Mouse (Mus musculus) gastrocnemius, postnatal 25 days (tissue): ENCODE data around the gene Olfr371. TPM values are rescaled to one million over a fixed set of nuclear protein-coding genes. Genes with fewer than 3 reads are reported as not detected.

ENCODE experiments used
- DNase-seq: peaks from one replicate; pipeline ENCODE4 v3.0.0; 2022
- long read RNA-seq, 2 experiments: library from polyadenylated mRNA; stranded (forward); transcript quantifications; one replicate each; pipeline ENCODE4 v2.0.0; 2021
- total RNA-seq, 2 experiments: library from RNA; stranded (reverse); gene quantifications; 1 replicate in 1 of 2; 2 replicates in 1 of 2; pipeline ENCODE4 v1.2.3; 2021

The Olfr371 gene
- total RNA-seq: not detected
- long read RNA-seq, experiment 1: 0 reads
- long read RNA-seq, experiment 2: 0 reads

GRCm38 (mm10) chr8:85225688-85226087, at the start of gene Olfr371:
Olfr371 (plus strand) TSS chr8:85225988.
- DNase-seq: no peak

- no peak for DNase-seq
These were observed 33.4 kb upstream of the Olfr371 start for GRCm38 (mm10) chr8:85192346-85192745.

- no peak for DNase-seq
These were observed 5.6 kb upstream of the Olfr371 start for GRCm38 (mm10) chr8:85220220-85220619.

GRCm38 (mm10) chr8:85220992-85221391, 4.8 kb upstream of the Olfr371 start:
- DNase-seq: no peak

- DNase-seq: no peak
These were observed 1.5 kb downstream of the Olfr371 start for GRCm38 (mm10) chr8:85227297-85227696.

Other genes starting within 250 kb of the Olfr371 start
- 1 to 10 TPM; 5.1 to 6.9 TPM for gene Junb, start 247.3 kb upstream of the Olfr371 start, total RNA-seq
- 1 to 10 TPM; 1.1 to 1.3 TPM for gene Hook2, start 235.4 kb upstream of the Olfr371 start, total RNA-seq
- not detected for gene Best2, start 211.5 kb upstream of the Olfr371 start, total RNA-seq
- 10 to 100 TPM; 45.6 to 48.2 TPM for gene Asna1, start 200.7 kb upstream of the Olfr371 start, total RNA-seq
- 10 to 100 TPM; 66.5 to 69.4 TPM for gene Trir, start 199.2 kb upstream of the Olfr371 start, total RNA-seq
- 10 to 100 TPM; 23.5 to 27.9 TPM for gene Tnpo2, start 189.1 kb upstream of the Olfr371 start, total RNA-seq
- gene Fbxw9, start 165.9 kb upstream of the Olfr371 start, total RNA-seq: 1 to 10 TPM; 1.8 to 2.2 TPM
- gene Gm5741, start 158.0 kb upstream of the Olfr371 start, total RNA-seq: not detected
- 10 to 100 TPM; 18.6 to 20.3 TPM for gene Dhps, start 154.2 kb upstream of the Olfr371 start, total RNA-seq
- gene Wdr83os, start 145.2 kb upstream of the Olfr371 start, total RNA-seq: 10 to 100 TPM; 39.8 to 43.1 TPM
- 10 to 100 TPM; 14.9 to 21.8 TPM for gene Wdr83, start 144.7 kb upstream of the Olfr371 start, total RNA-seq
- 10 to 100 TPM in 1 of 2 experiments, 1 to 10 TPM in 1; 7.3 to 12.6 TPM for gene Man2b1, start 142.7 kb upstream of the Olfr371 start, total RNA-seq
- gene Zfp791, start 102.9 kb upstream of the Olfr371 start, total RNA-seq: 1 to 10 TPM in 1 of 2 experiments, under 1 TPM in 1; 1.00 to 1.4 TPM
- gene Cks1brt, start 74.1 kb upstream of the Olfr371 start, total RNA-seq: not detected
- gene Orc6, start 73.6 kb downstream of the Olfr371 start, total RNA-seq: 1 to 10 TPM; 4.7 to 4.9 TPM
- 10 to 100 TPM; 47.0 to 48.0 TPM for gene Vps35, start 73.8 kb downstream of the Olfr371 start, total RNA-seq
- 1 to 10 TPM in 1 of 2 experiments, under 1 TPM in 1; 0.13 to 1.1 TPM for gene Mylk3, start 160.4 kb downstream of the Olfr371 start, total RNA-seq
- 10 to 100 TPM; 10.3 to 10.7 TPM for gene 4921524J17Rik, start 206.8 kb downstream of the Olfr371 start, total RNA-seq